Mouse (Mus musculus) testis, adult 2 months (tissue): ENCODE data around the gene Armc12.

Experiments
- CTCF ChIP-seq: fragments of 200-500 bp; IDR thresholded peaks from 2 replicates; pipeline ENCODE4 v1.5.1; 2012; ENCODE audit warnings: low read depth, mild to moderate bottlenecking, inconsistent platforms, low read length, moderate library complexity; ENCODE audit not compliant: control insufficient read depth, insufficient read depth, insufficient replicate concordance
- POLR2A ChIP-seq: fragments of 200-500 bp; IDR thresholded peaks from 2 replicates; pipeline ENCODE4 v1.6.1; 2012; ENCODE audit warnings: low read depth, mild to moderate bottlenecking, inconsistent platforms, low read length, moderate library complexity; ENCODE audit not compliant: control insufficient read depth

GRCm38 (mm10) chr17:28485977-28486400, 44.6 kb upstream of the Armc12 start:
- peak; percentile 79; the same call in 1 of the 2 replicates for TF ChIP-seq POLR2A
- no peak for TF ChIP-seq CTCF
